Mouse (Mus musculus): ENCODE measurements around the gene A730071L15Rik.

DNA sequence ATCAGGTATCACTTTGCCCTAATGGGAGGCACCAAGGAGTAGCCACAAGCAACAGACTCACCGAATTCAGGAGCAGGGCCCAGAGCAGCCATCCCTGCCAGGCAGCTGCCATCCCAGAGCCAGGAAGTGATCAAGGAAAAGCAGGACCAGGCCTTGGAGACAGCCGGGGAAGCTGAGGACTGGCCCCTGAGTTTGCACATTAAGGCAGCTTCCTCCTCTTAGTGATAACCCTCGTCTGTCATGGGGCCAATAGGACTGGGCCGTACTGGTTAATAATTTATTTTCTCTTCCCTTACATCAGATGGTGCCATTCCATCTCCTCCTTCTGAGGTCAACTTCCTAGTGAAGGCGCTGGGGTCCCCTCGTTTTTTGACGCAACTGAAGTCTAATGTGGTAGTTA is 30.2 kb downstream of the A730071L15Rik start, which contains the start of gene Npc1l1:
- TF ChIP-seq CTCF (IDR thresholded peaks at IDR 0.05; ENCODE audit: borderline replicate concordance, control insufficient read depth, extremely low read depth, insufficient read depth, low read length, poor library complexity) (no peak), POLR2A (IDR thresholded peaks at IDR 0.05; ENCODE audit: control insufficient read depth, extremely low read depth, insufficient read depth, low read length, poor library complexity) (no peak)
